Mouse (Mus musculus) embryonic facial prominence, embryonic 10.5 days (tissue): ENCODE results near the gene Spata9. TPM values are rescaled to one million over a fixed set of nuclear protein-coding genes. Genes with fewer than 3 reads are reported as not detected.
A peak's percentile ranks its signal among the peaks of the same experiment; 100 is the strongest.

Experiments used
- DNase-seq: peaks from one replicate; pipeline ENCODE4 v3.0.0-alpha.2; 2017; ENCODE audit warnings: low spot score
- H3K27ac ChIP-seq: fragments of 300-500 bp; sonication (generic); replicated peaks from 2 replicates; pipeline ENCODE4 v1.5.1; 2016; ENCODE audit warnings: mild to moderate bottlenecking
- H3K27me3 ChIP-seq: fragments of 300-500 bp; sonication (generic); replicated peaks from 2 replicates; pipeline ENCODE4 v1.6.1; 2016; ENCODE audit warnings: low read depth, mild to moderate bottlenecking; ENCODE audit not compliant: poor library complexity, severe bottlenecking
- H3K36me3 ChIP-seq: fragments of 300-500 bp; sonication (generic); replicated peaks from 2 replicates; pipeline ENCODE4 v1.6.1; 2016; ENCODE audit warnings: mild to moderate bottlenecking, moderate library complexity
- H3K4me1 ChIP-seq: fragments of 300-500 bp; sonication (generic); 2 replicates; pipeline ENCODE4 v1.6.1; 2016
- H3K4me3 ChIP-seq: fragments of 300-500 bp; sonication (generic); 2 replicates; pipeline ENCODE4 v1.5.1; 2016; ENCODE audit warnings: mild to moderate bottlenecking, moderate library complexity
- H3K9me3 ChIP-seq: fragments of 300-500 bp; sonication (generic); 2 replicates; pipeline ENCODE4 v1.6.1; 2016; ENCODE audit warnings: mild to moderate bottlenecking
- WGBS: fragments of 180-500 bp; shearing (Covaris S2); methylation state at CpG from one replicate; pipeline ENCODE4 v1.1.7; 2016; 5-methylcytosine and 5-hydroxymethylcytosine counted together
- polyA plus RNA-seq: library from polyadenylated mRNA; unstranded; fragments of >200 nt; fragmentation: Nextera tagmentation; extraction: Ambion mirVana; gene quantifications from 2 replicates; pipeline ENCODE4 v1.2.1, GENCODE M21; 2016

Spata9 gene
- polyA plus RNA-seq, 1 experiment from 2014 or later, result 0.56 TPM

GRCm38 (mm10) chr13:76017465-76017864 lies 50.5 kb downstream of the Spata9 start:
- Histone ChIP-seq H3K27ac (peak overlapping the region; percentile 94), H3K4me1 (peaks cover 10% of the 10 kb centered on the region), H3K9me3 (no peaks in the 10 kb centered on the region), H3K27me3 (no peaks in the 10 kb centered on the region), H3K36me3 (no peaks in the 10 kb centered on the region; the same call in 1 of the 2 replicates), H3K4me3 (peak overlapping the region; percentile 70)
- DNase-seq, result no peak
- WGBS, result 84% methylated on average over 4 of the region's 4 CpGs

GRCm38 (mm10) chr13:76017974-76018843 lies 51.3 kb downstream of the Spata9 start, which contains the start of gene Rfesd:
TSS of gene Rfesd (minus strand) at chr13:76018719.
- WGBS, result 1% methylated on average over 50 of the region's 50 CpGs

GRCm38 (mm10) chr13:76018844-76019400 lies 52.0 kb downstream of the Spata9 start:
- 43% methylated on average over 5 of the region's 5 CpGs for WGBS
- peak overlapping the region; percentile 94 for H3K27ac ChIP-seq
- no peaks in the 10 kb centered on the region for H3K9me3 ChIP-seq
- peak overlapping the region; percentile 70 for H3K4me3 ChIP-seq
- no peaks in the 10 kb centered on the region for H3K36me3 ChIP-seq
- peaks cover 10% of the 10 kb centered on the region for H3K4me1 ChIP-seq
- H3K27me3 ChIP-seq, result no peaks in the 10 kb centered on the region
- no peak for DNase-seq

More at GRCm38 (mm10) chr13:76017974-76018843, 51.3 kb downstream of the Spata9 start, which contains the start of gene Rfesd:
- Histone ChIP-seq H3K9me3 (no peaks in the 10 kb centered on the region), H3K27ac (peak within 1 kb of the TSS; percentile 94), H3K4me1 (peaks cover 10% of the 10 kb centered on the region), H3K36me3 (no peaks in the 10 kb centered on the region; the same call in 1 of the 2 replicates), H3K4me3 (peak within 1 kb of the TSS; percentile 70), H3K27me3 (no peaks in the 10 kb centered on the region)
- DNase-seq, result peak; percentile 99

DNA sequence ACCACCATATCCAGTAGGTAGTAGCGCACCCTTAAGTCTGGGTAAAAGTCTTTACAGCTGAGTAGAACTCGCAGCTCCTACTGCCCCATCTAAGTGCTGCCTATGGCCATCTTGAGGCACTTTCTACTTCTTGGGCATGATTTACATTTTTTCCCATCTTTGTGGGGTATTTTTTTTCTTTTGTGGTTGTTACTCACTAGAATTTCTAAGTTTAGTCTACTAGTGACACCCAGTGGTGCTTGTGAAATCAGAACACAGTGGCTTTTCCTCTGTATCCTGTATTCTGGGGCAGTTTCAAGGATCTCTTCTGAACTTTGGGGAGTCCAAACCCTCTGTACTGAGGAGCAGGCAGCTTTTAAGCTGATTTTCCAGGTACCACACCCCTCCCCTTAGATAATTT lies 54.8 kb downstream of the Spata9 start:
- Histone ChIP-seq H3K27me3 (no peaks in the 10 kb centered on the region), H3K9me3 (no peaks in the 10 kb centered on the region), H3K27ac (no peak overlapping the region), H3K4me3 (no peak overlapping the region), H3K36me3 (no peaks in the 10 kb centered on the region), H3K4me1 (peaks cover 10% of the 10 kb centered on the region)
- no peak for DNase-seq
- 90% methylated on average over 2 of the region's 2 CpGs for WGBS

DNA sequence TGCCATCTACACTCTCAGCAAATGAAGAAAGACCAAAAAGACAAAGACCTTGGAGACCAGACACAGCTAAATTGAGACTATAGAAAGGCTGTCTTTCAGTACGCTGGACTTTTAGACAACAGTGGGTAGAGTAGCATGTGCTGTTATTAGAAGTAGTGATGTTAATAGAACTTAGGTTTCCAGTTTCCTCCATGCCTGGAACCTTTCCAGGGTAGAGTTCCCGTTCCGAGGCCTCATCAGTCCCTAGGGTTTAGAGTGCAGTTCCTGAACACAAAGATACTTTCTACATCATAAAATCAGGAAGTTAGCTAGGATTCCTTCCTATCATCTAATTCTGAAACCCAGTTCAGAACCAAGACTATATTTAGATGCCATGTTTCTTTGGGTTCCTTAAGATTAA lies 57.6 kb downstream of the Spata9 start:
- no peak overlapping the region for H3K4me3 ChIP-seq
- no peaks in the 10 kb centered on the region for H3K4me1 ChIP-seq
- no peaks in the 10 kb centered on the region for H3K9me3 ChIP-seq
- no peak overlapping the region for H3K27ac ChIP-seq
- DNase-seq, result no peak
- no peaks in the 10 kb centered on the region for H3K36me3 ChIP-seq
- no peaks in the 10 kb centered on the region for H3K27me3 ChIP-seq
- WGBS, result 82% methylated on average over 3 of the region's 3 CpGs

GRCm38 (mm10) chr13:76042455-76042854 lies 75.5 kb downstream of the Spata9 start:
- Histone ChIP-seq H3K27me3 (no peaks in the 10 kb centered on the region), H3K9me3 (peaks cover 3% of the 10 kb centered on the region; the same call in 1 of the 2 replicates), H3K27ac (no peak overlapping the region), H3K4me3 (no peak overlapping the region), H3K4me1 (no peaks in the 10 kb centered on the region), H3K36me3 (no peaks in the 10 kb centered on the region)
- WGBS, result 69% methylated on average over 1 of the region's 1 CpGs
- no peak for DNase-seq

DNA sequence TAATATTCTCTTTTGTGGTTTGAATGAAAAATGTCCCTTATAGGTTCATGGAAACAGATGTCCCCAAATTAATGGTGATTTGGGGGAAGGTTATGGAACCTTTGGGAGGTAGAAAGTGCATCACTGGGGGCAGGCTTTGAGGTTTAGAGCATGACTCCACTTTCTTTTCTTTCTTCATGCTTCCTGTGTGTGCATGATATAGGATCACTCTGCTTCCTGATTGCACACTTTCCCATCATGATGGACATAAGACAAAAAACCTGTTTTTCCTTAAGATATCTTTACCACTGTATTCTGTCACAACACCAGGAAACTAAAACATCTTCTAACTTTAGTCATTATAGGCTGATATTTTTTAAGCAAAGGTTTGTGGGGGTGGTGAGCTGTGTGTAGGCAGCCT lies 78.0 kb downstream of the Spata9 start:
- H3K4me1 ChIP-seq, result no peaks in the 10 kb centered on the region
- no peaks in the 10 kb centered on the region for H3K36me3 ChIP-seq
- peaks cover 3% of the 10 kb centered on the region; the same call in 1 of the 2 replicates for H3K9me3 ChIP-seq
- no peak overlapping the region for H3K27ac ChIP-seq
- DNase-seq, result no peak
- H3K4me3 ChIP-seq, result no peak overlapping the region
- no peaks in the 10 kb centered on the region for H3K27me3 ChIP-seq

Other genes starting within 250 kb of the Spata9 start
- gene Glrx, start 127.3 kb upstream of the Spata9 start, polyA plus RNA-seq, result 24.3 and 26.9 TPM in 2 replicates
- gene Rhobtb3, start 23.2 kb upstream of the Spata9 start, polyA plus RNA-seq, result 52.1 and 52.7 TPM in 2 replicates
- 24.1 and 26.2 TPM in 2 replicates for gene Rfesd, start 51.6 kb downstream of the Spata9 start, polyA plus RNA-seq
- gene Gpr150, start 89.8 kb downstream of the Spata9 start, polyA plus RNA-seq, result 0.40 and 0.49 TPM in 2 replicates
- gene Arsk, start 131.5 kb downstream of the Spata9 start, polyA plus RNA-seq, result 4.6 and 5.3 TPM in 2 replicates
- gene Ttc37, start 131.6 kb downstream of the Spata9 start, polyA plus RNA-seq, result 16.0 and 17.0 TPM in 2 replicates